Mouse (Mus musculus) G1E (cell line): ENCODE measurements at regions not wholly inside any gene's neighbourhood (a gene's known extent, or its start where the extent isn't known, plus 50 kb on each side); places are given as distances from the start of the nearest gene placed in this dataset.

Source experiments
- CTCF ChIP-seq: IDR thresholded peaks from 2 replicates; pipeline ENCODE4 v1.5.1; 2012; ENCODE audit warnings: low read depth, low read length, inconsistent platforms, mixed read lengths
- GATA1 ChIP-seq: IDR thresholded peaks from 2 replicates; pipeline ENCODE4 v1.6.1; 2012; ENCODE audit warnings: borderline replicate concordance, low read length, inconsistent platforms, mixed read lengths
- GATA2 ChIP-seq: IDR thresholded peaks from 2 replicates; pipeline ENCODE4 v1.6.1; 2012; ENCODE audit warnings: low read depth, low read length, inconsistent platforms, borderline replicate concordance
- POLR2AphosphoS5 ChIP-seq: IDR thresholded peaks from 2 replicates; pipeline ENCODE4 v1.6.1; 2012; ENCODE audit warnings: low read depth, low read length, inconsistent platforms; ENCODE audit not compliant: insufficient replicate concordance
- TAL1 ChIP-seq: conservative IDR thresholded peaks from 2 replicates; pipeline ENCODE4 v1.6.1; 2012; ENCODE audit warnings: low read depth, low read length, inconsistent platforms, mixed read lengths

- TF ChIP-seq CTCF (no peak), GATA1 (no peak), TAL1 (no peak), GATA2 (no peak), POLR2AphosphoS5 (no peak)
Measured at GRCm38 (mm10) chr2:6267066-6267465, 54.2 kb upstream of the Echdc3 start.
